Mouse (Mus musculus) forebrain, postnatal 0 days (tissue): ENCODE measurements around the gene Mrpl43. TPM values are rescaled to one million over a fixed set of nuclear protein-coding genes. Genes with fewer than 3 reads are reported as not detected.

Experiments
- ATAC-seq: fragments of 200-750 bp; cut with Nextera tagmentation; 2 replicates; pipeline ENCODE4 v1.8.0; 2017; ENCODE audit warnings: mild to moderate bottlenecking, moderate library complexity
- DNase-seq: peaks from one replicate; pipeline ENCODE4 v3.0.0-alpha.2; 2015
- H3K27ac ChIP-seq: fragments of 300-500 bp; sonication (generic); 2 replicates; pipeline ENCODE4 v1.5.1; 2014; ENCODE audit warnings: low read depth, mild to moderate bottlenecking, antibody characterized with exemption, low read length, moderate library complexity, mixed read lengths
- H3K27me3 ChIP-seq: fragments of 300-500 bp; sonication (generic); 2 replicates; pipeline ENCODE4 v1.6.1; 2014; ENCODE audit warnings: mild to moderate bottlenecking, low read length, mixed read lengths; ENCODE audit not compliant: insufficient read depth
- H3K36me3 ChIP-seq: fragments of 300-500 bp; sonication (generic); 2 replicates; pipeline ENCODE4 v1.6.1; 2014; ENCODE audit warnings: mild to moderate bottlenecking, moderate library complexity; ENCODE audit not compliant: insufficient read depth
- H3K4me1 ChIP-seq: fragments of 300-500 bp; sonication (generic); 2 replicates; pipeline ENCODE4 v1.6.1; 2014; ENCODE audit warnings: antibody characterized with exemption; ENCODE audit not compliant: insufficient read depth
- H3K4me2 ChIP-seq: fragments of 300-500 bp; sonication (generic); 2 replicates; pipeline ENCODE4 v1.6.1; 2014; ENCODE audit warnings: low read depth, mild to moderate bottlenecking, moderate library complexity
- H3K4me3 ChIP-seq: fragments of 300-500 bp; sonication (generic); 2 replicates; pipeline ENCODE4 v1.5.1; 2014; ENCODE audit warnings: low read depth, low read length, mixed read lengths
- H3K9ac ChIP-seq: fragments of 300-500 bp; sonication (generic); 2 replicates; pipeline ENCODE4 v1.6.1; 2014; ENCODE audit warnings: mild to moderate bottlenecking
- H3K9me3 ChIP-seq: fragments of 300-500 bp; sonication (generic); 2 replicates; pipeline ENCODE4 v1.6.1; 2016; ENCODE audit warnings: low read length
- CTCF ChIP-seq: sonication (generic); IDR thresholded peaks from 2 replicates; pipeline ENCODE4 v1.5.1; 2016; ENCODE audit warnings: antibody characterized with exemption, control low read depth, low read depth
- WGBS: fragments of 180-500 bp; shearing (Covaris S2); extraction: QIAGEN DNeasy Blood & Tissue Kit; methylation state at CpG from one replicate; pipeline ENCODE4 v1.1.7; 2014; 5-methylcytosine and 5-hydroxymethylcytosine counted together
- polyA plus RNA-seq: library from polyadenylated mRNA; unstranded; fragments of >200 nt; fragmentation: Nextera tagmentation; extraction: Ambion mirVana; gene quantifications from 2 replicates; pipeline ENCODE4 v1.2.1, GENCODE M21; 2015
- total RNA-seq: library from RNA; depleted of rRNA; stranded (reverse); fragments of >200 nt; gene quantifications from 2 replicates; pipeline ENCODE4 v1.2.3, GENCODE M21; 2014

Mrpl43 gene
- total and polyA plus RNA-seq, 2 experiments from 2014 or later, result 62.2 to 99.2 TPM

DNA sequence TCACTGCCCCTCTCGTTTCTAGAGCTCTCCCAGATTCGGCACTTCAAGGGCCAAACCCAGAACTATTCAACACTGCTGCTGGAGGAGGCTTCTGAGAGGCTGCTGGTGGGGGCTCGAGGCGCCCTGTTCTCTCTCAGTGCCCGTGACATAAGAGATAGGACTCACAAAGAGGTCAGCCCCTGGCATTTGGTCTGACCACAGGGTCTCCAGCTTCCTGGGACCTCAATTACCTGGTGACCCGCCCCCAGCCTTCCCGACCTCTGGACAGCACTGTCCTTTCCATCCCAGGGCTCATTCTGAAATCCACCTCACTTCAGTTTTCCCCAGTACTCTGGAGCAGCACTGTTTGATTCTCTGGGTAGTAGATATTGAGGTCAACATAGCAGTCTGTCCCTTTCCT, 13.5 kb downstream of the Mrpl43 start:
- no peak overlapping the region for H3K27ac ChIP-seq
- peaks cover 32% of the 10 kb centered on the region for H3K36me3 ChIP-seq
- H3K4me3 ChIP-seq, result no peak overlapping the region
- H3K9me3 ChIP-seq, result no peaks in the 10 kb centered on the region
- no peak overlapping the region for H3K4me2 ChIP-seq
- 74% methylated on average over 7 of the region's 7 CpGs for WGBS
- H3K9ac ChIP-seq, result no peak overlapping the region
- ATAC-seq, result no peak
- peaks cover 19% of the 10 kb centered on the region for H3K4me1 ChIP-seq
- no peak for TF ChIP-seq CTCF
- no peak for DNase-seq
- no peaks in the 10 kb centered on the region for H3K27me3 ChIP-seq

DNA sequence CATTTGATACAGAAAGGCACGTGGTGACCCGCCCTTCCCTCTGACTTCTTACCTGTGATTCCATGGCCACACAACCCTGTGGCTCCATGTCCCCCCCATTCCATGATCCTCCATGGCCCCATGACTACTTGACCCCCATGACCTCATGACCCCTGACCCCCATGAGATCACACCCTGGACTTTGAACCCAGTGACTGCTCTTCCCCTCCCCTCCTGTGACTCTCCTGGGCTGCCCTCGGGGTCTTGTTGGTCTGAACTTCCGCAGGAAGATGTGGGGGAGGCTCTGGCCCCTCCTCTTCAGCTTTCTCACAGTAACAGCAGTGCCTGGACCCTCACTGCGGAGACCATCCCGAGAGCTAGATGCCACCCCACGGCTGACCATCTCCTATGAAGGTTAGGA, 14.0 kb downstream of the Mrpl43 start:
- Histone ChIP-seq H3K9me3 (no peaks in the 10 kb centered on the region), H3K4me1 (peaks cover 19% of the 10 kb centered on the region), H3K27me3 (no peaks in the 10 kb centered on the region), H3K4me2 (no peak overlapping the region), H3K9ac (no peak overlapping the region), H3K27ac (no peak overlapping the region), H3K4me3 (no peak overlapping the region), H3K36me3 (peaks cover 28% of the 10 kb centered on the region)
- WGBS, result 75% methylated on average over 7 of the region's 7 CpGs
- TF ChIP-seq CTCF, result no peak
- ATAC-seq (no peak), DNase-seq (no peak)

DNA sequence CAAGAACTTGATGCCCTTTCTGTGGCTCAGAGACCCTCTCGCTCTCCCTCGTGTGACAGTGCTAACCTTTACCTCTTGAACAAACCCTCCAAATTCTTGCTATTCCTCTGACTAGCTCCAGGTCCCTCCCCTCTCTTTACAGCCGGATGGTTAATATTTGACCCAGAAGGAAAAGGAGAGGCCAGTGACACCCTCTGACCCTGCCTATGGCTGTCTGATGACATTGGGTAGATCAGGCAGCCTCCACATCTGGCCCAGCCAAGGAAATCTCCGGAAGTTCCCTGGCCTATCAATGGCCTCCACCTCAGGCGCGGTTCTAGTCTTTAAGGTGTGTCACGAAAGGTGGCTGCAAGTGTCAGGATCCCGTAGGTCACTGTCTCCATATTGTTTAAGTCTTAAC, 15.2 kb downstream of the Mrpl43 start:
- no peak overlapping the region for H3K4me3 ChIP-seq

DNA sequence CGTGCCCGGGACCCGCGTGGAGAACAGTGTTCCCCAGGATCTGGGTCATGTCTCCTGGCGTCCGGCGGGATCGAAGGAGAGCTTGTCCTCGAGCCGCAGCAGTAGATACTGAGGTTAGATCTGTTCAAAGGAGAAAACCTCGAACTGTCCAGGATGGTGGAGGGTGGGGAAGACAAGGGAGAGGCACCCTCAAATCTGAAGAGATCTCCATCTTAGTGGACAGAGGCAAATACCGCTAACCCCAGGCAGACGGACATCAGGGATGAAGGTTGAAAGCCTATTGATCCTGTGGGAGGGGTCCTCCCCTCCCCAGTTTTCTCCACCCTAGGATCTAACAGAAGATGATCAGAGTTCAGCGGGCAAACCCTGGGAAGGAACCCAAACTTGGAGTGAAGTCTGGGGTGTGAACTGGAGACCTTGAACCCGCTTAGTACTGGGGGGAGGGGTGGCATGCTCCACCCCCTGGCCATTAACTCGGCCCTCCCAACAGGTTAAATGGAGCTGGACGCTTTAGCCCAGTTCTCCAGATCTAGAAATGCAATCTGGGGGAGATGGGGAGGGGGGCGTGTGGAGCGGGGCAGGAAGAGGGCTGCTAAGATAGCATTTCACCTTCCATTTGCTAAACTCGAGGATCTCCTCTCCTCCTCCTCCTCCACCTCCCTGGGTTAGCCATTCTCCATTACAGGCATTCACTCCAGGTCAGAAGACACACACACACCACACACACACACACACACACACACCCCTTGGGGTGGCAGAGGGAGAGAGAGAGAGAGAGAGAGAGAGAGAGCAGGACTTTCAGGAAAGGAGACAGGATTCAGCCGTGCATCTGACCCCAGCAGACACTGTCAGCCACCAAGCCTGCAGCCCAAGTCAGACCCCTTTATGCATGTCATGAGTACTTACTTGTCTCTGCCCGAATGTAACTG, 16.4 kb downstream of the Mrpl43 start:
- Histone ChIP-seq H3K36me3 (peaks cover 15% of the 10 kb centered on the region), H3K9ac (peak overlapping the region; percentile 95), H3K9me3 (no peaks in the 10 kb centered on the region), H3K27ac (peak overlapping the region; percentile 64; the same call in 1 of the 2 replicates), H3K4me1 (peaks cover 19% of the 10 kb centered on the region), H3K27me3 (no peaks in the 10 kb centered on the region), H3K4me2 (peak overlapping the region; percentile 85), H3K4me3 (peak overlapping the region; percentile 85)
- no peak for TF ChIP-seq CTCF
- WGBS, result 8% methylated on average over 22 of the region's 22 CpGs
- DNase-seq (no peak), ATAC-seq (peak; percentile 1; the same call in 1 of the 2 replicates)

More for the DNA sequence above, 15.2 kb downstream of the Mrpl43 start:
- H3K27ac ChIP-seq, result no peak overlapping the region
- H3K9me3 ChIP-seq, result no peaks in the 10 kb centered on the region
- DNase-seq, result no peak
- H3K36me3 ChIP-seq, result peaks cover 16% of the 10 kb centered on the region
- H3K27me3 ChIP-seq, result no peaks in the 10 kb centered on the region
- ATAC-seq, result no peak
- no peak for TF ChIP-seq CTCF
- H3K4me1 ChIP-seq, result peaks cover 19% of the 10 kb centered on the region
- 0 out of 2 replicates have a peak overlapping the region, but pooled peaks have one; percentile 95 for H3K9ac ChIP-seq
- 0 out of 2 replicates have a peak overlapping the region, but pooled peaks have one; percentile 85 for H3K4me2 ChIP-seq
- 88% methylated on average over 8 of the region's 8 CpGs for WGBS

DNA sequence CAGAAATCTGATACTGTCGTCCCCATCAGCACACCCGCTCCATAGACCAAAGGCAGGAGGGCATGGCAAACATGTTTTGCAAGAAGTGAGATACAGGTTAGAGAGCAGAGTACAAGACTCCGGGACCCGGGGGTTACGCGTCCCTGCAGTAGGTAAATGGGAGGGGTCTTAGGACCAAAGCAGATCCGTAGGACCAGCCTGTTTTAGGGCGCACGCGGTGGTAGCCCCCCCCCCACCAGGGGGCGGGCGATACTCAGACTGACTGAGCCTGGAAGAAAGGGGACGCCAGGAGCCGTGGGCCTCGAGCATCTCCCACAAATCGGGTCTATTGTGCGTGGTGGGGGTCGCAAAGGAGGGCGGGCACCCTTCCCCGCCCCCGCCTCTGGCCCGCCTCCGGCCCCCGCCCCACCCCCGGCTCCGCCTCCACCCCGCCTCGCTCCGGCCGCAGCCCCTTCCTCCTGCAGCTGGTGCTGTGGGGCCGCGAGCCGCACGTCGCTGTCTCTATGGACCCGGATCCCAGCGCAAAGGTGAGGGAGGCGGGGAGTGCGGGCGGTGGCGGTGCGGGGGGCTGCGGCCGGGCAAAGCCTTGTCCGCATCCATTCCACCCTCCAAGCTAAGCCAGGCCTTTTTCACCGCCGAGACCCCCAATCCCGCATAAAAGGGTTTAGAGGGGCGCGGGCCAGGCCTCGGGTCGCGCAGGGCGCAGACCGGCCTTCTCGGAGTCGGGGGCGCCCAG, 17.2 kb downstream of the Mrpl43 start, which contains the start of gene Sema4g:
Sema4g (plus strand) TSS at position 271 of the 736 bp plus-strand sequence.
- TF ChIP-seq CTCF, result peak; percentile 64
- peak within 1 kb of the TSS; percentile 95 for H3K9ac ChIP-seq
- WGBS, result 2% methylated on average over 51 of the region's 58 CpGs
- H3K9me3 ChIP-seq, result no peaks in the 10 kb centered on the region
- peaks cover 19% of the 10 kb centered on the region for H3K4me1 ChIP-seq
- H3K4me3 ChIP-seq, result peak within 1 kb of the TSS; percentile 85
- ATAC-seq (peak; percentile 81), DNase-seq (peak; percentile 81)
- peak within 1 kb of the TSS; percentile 85 for H3K4me2 ChIP-seq
- H3K27ac ChIP-seq, result peak within 1 kb of the TSS; percentile 64
- no peaks in the 10 kb centered on the region for H3K27me3 ChIP-seq
- peaks cover 12% of the 10 kb centered on the region for H3K36me3 ChIP-seq

DNA sequence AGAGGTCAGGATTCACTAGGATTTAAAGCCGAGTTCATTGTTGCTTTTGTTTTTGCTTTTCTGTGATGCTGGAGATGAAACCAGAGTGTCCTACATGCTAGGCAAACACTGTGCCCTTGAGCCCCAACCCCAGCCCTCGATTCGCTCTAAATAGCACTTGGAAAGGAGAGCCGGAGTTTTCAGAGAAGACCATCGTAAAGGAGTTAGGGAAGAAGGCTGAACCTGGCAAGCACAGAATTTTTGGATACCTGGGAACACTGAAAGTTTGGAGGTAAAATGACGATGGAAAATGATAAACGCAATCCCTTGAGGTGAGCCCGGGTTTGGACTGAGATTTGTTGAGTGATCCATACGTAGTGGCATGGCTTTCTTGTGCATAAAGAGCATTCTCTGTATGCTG, 17.9 kb downstream of the Mrpl43 start:
- H3K9ac ChIP-seq, result peak overlapping the region; percentile 95
- WGBS, result 29% methylated on average over 9 of the region's 9 CpGs
- ATAC-seq (no peak), DNase-seq (peak; percentile 24)
- H3K36me3 ChIP-seq, result peaks cover 12% of the 10 kb centered on the region
- no peak for TF ChIP-seq CTCF
- peak overlapping the region; percentile 64; the same call in 1 of the 2 replicates for H3K27ac ChIP-seq
- peaks cover 19% of the 10 kb centered on the region for H3K4me1 ChIP-seq
- no peaks in the 10 kb centered on the region for H3K27me3 ChIP-seq
- no peaks in the 10 kb centered on the region for H3K9me3 ChIP-seq
- peak overlapping the region; percentile 85 for H3K4me2 ChIP-seq
- H3K4me3 ChIP-seq, result peak overlapping the region; percentile 85
